Mouse (Mus musculus) urinary bladder, postnatal 25 days (tissue): ENCODE results near the gene Sgce.
"Not testable (repeated sequence)": the region's sequence is repeated elsewhere in the genome, so short reads cannot be mapped to it uniquely, and the experiment has no call there.

Source experiments
- DNase-seq: peaks from one replicate; pipeline ENCODE4 v3.0.0; 2022; ENCODE audit warnings: low spot score

Gene Sgce

DNA sequence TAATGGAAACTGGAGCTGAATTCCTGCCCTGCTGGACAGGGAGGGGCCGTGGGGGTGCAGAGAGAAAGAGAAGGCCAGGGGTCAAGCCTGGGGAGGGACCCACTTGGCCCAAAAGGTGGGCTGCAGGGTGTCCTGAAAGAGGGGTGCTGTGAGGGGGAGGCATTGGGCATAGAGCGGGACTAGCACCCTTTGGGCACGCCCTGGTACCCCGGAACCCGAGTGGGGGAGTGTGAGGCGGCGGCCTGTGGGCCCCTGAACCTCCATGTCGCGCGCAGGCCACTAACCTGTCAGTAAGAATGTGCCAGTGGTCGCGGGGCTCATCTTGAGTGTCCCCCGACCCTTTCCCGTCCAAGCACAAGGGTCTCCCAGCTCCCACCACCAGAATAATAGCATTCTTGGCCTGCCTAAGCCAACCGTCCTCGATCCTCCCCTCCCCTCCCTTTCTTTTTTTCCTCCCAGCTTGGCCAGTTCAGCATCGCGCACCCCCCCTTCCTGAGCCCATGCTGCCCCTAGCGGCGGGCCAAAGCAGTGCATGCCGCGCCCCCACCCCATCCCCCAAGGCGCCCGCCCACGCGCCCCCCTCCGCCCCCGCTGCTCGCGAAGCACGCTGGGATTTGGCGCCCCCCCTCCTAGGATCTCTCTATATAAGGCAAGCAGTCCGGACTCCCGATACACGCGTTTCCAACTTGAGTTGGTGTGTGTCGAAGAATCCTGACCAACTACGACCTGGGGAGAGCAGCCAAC, at the start of gene Sgce, which contains the start of gene Peg10:
Gene Sgce, minus strand, starts transcription at position 512 of the 744 bp plus-strand sequence.
Gene Peg10, plus strand, starts transcription at position 611 of the 744 bp plus-strand sequence.
- DNase-seq: peak; percentile 69

DNA sequence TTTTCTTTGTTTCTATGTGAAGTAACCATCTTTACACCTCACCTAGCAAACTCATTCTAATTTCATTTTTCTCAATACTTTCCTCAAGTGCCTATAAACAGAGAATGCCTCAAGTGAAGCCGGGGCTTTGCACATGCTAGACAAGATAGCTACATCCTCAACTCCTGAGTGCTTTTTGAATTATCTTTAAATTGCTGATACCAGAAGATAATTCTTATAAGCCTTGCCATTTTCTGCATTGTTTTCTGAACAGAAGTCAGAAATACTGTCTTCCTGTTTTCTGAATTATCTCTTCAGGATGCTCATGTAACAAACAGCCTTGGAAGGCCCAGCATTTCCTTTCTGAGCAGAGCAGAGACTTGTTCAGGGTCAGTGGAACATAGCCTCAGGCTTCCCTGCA, 49.3 kb upstream of the Sgce start:
- no peak for DNase-seq

- DNase-seq: no peak
These were observed 15.2 kb upstream of the Sgce start for GRCm38 (mm10) chr6:4762252-4762651.

GRCm38 (mm10) chr6:4761415-4762142, 14.6 kb upstream of the Sgce start:
- DNase-seq: not testable (repeated sequence)

DNA sequence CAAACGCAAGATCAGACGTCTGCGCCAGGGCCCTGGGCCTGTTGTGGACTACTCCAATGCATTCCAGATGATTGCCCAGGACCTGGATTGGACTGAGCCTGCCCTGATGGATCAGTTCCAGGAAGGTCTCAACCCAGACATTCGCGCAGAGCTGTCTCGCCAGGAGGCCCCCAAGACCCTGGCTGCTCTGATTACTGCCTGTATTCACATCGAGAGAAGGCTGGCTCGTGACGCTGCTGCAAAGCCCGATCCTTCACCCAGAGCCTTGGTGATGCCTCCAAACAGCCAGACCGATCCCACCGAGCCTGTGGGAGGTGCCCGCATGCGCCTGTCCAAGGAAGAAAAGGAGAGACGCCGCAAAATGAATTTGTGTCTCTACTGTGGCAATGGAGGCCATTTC, 7.9 kb upstream of the Sgce start:
- no peak for DNase-seq

DNA sequence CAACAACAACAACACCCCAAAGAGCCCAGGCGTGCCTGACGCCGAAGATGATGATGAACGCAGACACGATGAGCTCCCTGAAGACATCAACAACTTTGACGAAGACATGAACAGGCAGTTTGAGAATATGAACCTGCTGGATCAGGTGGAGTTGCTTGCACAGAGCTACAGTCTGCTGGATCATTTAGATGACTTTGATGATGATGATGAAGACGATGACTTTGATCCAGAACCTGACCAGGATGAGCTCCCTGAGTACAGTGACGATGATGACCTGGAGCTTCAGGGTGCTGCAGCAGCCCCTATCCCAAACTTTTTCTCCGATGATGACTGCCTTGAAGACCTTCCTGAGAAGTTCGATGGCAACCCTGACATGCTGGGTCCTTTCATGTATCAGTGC, 7.3 kb upstream of the Sgce start:
- no peak for DNase-seq

DNA sequence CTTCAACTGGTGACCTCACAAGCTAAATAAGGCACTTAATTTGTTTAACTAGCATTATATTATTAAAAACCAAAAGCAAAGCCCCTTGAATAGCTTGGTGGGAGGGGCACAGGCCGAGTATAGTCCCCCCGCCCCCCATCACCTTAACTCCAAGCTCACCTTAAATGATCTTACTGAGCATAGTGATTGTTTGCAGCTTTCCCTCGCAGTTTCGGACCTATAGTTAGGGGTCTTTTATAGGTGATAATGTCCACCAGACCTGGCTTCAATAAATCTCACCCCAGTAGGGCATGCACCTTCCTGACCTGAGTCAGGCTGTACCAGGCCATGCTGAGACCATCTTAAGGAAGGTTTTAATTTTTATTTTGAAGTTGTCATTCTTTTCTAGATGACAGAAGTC, 4.3 kb upstream of the Sgce start:
- DNase-seq: no peak

- peak; percentile 92 for DNase-seq
These were observed 2.1 kb upstream of the Sgce start for GRCm38 (mm10) chr6:4749091-4749490.

DNA sequence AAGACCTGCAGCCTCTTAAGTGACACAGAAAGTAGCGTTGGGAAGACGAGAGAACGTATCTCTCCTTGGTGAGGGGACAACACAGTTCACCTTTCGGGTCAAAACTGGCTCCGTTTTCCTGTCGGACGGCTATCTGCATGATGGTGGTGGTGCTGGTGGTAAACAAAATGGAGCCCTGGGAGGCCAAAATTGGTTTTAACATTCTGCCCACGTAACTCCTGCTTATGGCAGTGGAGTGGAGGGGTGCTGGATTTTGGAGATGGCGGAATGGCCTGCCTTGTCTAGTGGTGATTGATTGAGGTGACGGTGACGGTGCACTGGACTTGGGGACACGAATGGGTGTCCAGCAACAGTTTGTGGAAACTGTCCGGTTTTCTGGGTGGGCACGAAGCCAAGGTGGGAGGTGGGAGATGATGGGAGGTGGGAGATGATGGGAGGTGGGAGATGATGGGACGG, 1.5 kb upstream of the Sgce start:
- DNase-seq: no peak

DNA sequence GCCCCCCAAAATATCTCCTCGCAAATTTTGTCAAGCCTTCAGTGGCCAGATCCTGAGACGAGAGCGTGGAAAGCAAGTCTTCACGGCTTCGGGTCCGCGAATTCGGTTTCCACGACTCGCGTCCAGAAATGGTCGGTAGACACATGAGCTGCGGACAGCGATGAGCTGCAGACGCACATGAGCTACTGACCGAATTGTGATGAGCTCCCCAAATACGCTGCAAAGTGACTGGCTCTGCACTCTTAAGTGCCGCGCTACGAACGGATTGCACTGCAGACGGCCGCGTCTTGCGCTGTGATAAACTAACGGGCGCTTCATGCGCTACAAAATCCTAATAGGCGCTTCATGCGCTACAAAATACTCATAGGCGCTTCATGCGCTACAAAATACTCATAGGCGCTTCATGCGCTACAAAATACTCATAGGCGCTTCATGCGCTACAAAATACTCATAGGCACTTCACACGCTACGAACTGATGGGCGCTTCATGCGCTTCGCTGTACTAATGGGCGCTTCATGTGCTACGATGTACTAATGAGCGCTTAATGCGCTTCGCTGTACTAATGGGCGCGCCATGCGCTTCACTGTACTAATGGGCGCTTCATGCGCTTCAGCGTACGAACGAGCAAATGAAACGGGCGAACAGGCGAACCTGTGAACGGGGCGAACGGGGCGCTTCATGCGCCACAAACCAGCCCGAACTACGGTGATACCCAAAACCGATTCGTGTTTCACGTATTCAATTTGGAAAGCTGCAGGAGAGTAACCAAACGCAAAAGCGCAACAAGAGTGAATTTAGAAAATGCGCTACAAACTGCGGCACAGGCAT, 884 bp upstream of the Sgce start:
- DNase-seq: no peak

GRCm38 (mm10) chr6:4746036-4746695, 841 bp downstream of the Sgce start:
- DNase-seq: no peak

DNA sequence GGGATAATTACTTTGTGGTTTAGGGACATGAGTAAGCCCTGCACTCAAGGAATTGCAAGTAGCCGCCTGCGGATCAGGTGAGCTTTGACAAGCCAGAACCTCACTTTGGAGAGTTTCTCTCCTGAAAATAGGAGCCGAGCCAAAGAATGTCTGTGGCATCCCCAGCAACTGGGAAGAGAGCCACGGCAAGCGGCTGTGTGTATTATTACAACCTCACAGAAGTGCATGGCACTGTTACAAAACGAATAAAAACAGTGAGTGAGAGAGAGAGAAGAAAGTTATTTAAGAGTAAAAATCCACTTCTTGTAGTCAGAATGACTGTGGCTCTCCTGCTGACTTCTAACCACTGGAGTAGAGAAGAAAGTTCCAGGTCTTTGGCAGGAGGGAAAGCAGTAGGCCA, 6.5 kb downstream of the Sgce start:
- DNase-seq: no peak

DNA sequence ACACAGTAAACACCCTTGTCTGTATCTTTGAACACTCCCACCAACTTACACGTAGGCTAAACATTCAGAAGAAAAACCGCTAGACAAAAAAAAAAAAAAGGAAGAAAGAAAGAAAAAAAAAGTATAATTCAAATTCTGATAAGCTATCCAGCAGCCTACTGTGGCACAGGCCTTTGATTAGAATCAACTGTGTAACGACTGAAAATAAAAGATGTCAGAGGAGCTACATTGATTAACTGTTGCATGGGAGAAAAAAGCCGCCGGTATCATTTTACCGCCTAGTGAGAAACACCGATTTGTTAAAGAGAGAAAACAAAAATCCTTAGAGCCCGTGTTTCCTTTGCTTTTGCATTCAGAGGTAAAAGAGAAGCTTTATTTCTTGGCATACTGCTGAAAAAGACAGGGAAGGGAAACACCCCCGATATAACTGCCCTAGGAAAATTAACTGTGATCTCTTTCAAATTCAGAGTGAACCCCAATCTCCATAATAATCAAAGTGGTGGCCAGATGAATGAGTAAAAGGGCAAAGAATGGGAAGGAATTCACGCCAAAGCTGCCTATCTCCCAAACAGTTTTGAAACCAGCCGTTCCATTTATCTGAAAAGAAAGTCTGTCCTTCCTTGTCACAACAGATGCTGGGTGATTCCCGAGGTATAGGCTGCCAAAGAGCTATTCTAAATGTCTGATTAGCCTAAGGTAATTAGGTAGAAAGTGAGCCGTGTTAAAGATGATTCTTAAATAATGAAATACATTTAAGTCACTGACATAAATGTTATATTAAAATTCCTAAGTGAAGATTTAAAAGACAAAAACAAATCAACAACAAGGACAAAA, 7.3 kb downstream of the Sgce start:
- DNase-seq: no peak

DNA sequence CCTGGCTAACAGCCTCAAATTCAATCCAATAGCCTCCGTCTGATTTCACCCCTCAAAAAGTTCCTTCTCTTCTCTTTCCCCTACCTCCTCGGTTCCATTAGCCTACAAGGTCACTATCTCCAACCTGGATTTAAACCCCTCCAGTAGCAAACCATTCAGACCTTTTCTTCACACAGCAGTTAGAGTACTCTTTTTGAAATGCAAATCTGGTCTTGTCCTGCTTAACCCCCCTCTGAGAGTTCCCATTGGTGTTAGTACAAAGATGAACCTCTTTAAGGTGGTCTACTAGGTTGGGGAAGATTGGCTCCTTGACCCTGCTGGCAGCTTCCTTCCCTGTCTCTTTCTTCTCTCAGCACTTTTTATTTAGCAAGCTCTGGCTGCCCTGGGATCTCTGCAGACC, 8.3 kb downstream of the Sgce start:
- DNase-seq: no peak

DNA sequence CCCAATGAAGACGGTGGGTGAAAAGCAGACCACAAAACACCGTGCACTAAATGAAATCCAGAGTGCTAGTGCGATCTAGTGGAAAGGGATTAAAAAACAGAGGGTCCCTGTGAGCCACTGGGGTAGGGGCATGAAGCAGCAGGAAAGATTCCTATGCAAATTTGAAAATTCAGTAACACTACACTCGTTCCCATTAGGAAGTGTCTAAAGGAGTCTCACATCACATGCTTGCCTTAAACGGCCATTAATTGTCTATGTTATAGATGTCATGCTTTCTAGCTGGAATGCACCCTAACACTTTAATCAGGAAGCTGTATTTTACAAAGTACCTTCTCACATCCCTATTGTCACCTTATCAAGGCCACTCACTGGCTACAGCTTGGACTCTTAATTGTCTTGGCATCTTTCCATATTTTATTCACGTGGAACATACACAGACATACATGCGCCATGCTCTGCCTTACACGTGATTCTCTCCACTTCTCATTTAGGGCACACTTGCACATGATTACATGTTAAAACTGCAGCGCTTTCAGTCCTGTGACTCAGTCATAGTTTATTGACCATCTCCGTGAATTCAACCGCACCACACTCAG, 8.9 kb downstream of the Sgce start:
- DNase-seq: no peak

GRCm38 (mm10) chr6:4736372-4736771, 10.6 kb downstream of the Sgce start:
- DNase-seq: no peak

GRCm38 (mm10) chr6:4733208-4733607, 13.8 kb downstream of the Sgce start:
- DNase-seq: no peak

GRCm38 (mm10) chr6:4731675-4732074, 15.3 kb downstream of the Sgce start:
- no peak for DNase-seq

GRCm38 (mm10) chr6:4728305-4728704, 18.7 kb downstream of the Sgce start:
- no peak for DNase-seq

DNA sequence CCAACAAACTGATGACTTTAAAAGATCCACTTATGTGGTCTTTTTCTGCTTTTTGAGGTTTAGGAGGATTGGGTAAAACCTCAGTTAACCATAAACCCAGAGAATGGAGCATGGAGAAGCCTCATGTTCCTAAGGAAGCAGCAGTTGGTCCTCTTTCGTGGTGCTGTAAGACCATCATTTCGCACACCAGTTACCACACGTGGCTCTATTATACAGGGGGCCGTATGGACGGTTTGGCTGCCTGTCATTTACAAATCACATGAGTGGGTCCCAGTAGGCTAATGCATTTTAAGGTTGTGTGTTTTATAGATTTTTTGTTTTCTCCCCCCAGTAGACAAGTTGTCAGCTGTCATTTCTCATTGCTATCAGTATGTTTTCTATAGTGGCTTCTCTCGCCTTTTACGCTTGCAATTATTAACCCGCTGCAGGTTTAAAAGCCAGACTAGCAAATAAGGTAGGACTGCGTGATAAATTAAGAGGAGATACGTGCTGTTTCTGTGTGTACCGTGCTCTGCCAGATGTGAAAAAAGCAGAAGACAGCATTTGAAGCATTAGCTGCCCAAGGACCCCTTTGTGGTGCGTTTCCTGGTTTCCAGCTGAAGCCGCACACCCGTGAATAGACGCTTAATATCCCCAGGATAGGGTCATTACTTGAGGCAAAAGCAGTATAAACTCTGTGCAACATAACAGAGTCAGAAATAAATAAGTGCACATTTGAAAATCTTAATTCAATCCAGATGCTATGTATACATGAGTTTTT, 22.8 kb downstream of the Sgce start:
- DNase-seq: no peak
